Mouse (Mus musculus): Measurements from ENCODE around the gene Syt2. TPM values are rescaled to one million over a fixed set of nuclear protein-coding genes. Genes with fewer than 3 reads are reported as not detected.

Gene Syt2
- polyA plus RNA-seq, 1 experiment from 2014 or later, result 0.34 TPM

DNA sequence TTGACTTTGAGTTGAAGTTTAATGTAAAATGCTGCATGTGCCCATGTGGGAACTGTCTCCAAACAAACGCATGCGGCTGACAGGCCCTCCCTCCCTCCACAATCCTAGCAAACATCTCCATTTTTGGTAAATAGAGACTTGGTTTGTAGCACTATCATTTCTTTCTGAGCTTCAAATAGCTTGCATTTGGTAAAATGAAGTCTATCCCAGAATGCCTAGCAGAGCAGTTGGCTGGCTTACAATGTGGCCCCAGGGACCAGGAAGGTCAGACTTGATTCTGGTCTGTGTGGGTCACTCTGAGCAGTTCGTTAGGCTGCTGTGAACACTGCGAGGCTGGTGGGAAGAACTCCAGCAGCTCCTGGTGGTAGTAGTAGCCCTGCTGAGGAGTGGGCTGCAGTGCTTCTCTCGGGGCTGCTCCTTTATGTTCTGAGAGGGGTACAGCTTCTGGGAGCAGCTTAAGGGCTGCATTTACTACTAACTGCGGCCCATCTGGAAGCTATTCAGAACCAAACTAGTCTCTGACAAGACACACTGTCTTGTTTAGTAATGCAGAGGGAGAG, 128.3 kb downstream of the Syt2 start:
- Histone ChIP-seq H3K9me3 (no peaks in the 10 kb centered on the region), H3K27ac (peak overlapping the region; percentile 80), H3K27me3 (no peaks in the 10 kb centered on the region), H3K4me3 (replicated peaks) (no peak overlapping the region), H3K4me2 (no peak overlapping the region), H3K36me3 (peaks cover 19% of the 10 kb centered on the region), H3K4me1 (replicated peaks) (peaks cover 37% of the 10 kb centered on the region), H3K9ac (replicated peaks) (no peak overlapping the region)
- no peak for ATAC-seq (ENCODE audit: insufficient number of reproducible peaks, insufficient read depth, low FRiP score, low TSS enrichment, low read depth)
- WGBS, result 31% methylated on average over 6 of the region's 6 CpGs

DNA sequence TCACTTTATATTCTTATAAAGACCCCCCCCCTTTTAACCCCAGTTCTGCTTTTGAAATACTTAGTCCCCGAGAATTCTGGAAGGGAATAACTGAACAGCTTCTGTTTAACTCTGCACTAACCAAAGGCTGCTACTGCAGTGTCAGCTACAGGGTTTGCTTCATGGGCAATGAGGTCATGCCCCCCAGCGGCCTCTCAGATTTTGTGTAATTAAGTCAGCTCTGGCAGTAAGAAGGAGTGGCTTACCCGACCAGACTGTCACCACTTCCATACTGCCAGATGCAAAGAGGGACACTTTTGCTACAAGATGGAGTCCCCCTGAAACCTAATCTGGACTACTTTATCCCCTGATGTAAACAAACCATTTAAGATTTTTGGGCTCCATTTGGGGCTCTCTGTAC, 129.2 kb downstream of the Syt2 start:
- no peaks in the 10 kb centered on the region for H3K27me3 ChIP-seq
- no peaks in the 10 kb centered on the region for H3K9me3 ChIP-seq
- no peak for ATAC-seq (ENCODE audit: insufficient number of reproducible peaks, insufficient read depth, low FRiP score, low TSS enrichment, low read depth)
- H3K27ac ChIP-seq, result 0 out of 2 replicates have a peak overlapping the region, but pooled peaks have one; percentile 80
- H3K4me1 ChIP-seq (replicated peaks), result peaks cover 37% of the 10 kb centered on the region
- peaks cover 19% of the 10 kb centered on the region for H3K36me3 ChIP-seq
- 16% methylated on average over 3 of the region's 3 CpGs for WGBS
- H3K9ac ChIP-seq (replicated peaks), result no peak overlapping the region
- H3K4me3 ChIP-seq (replicated peaks), result no peak overlapping the region
- H3K4me2 ChIP-seq, result no peak overlapping the region

DNA sequence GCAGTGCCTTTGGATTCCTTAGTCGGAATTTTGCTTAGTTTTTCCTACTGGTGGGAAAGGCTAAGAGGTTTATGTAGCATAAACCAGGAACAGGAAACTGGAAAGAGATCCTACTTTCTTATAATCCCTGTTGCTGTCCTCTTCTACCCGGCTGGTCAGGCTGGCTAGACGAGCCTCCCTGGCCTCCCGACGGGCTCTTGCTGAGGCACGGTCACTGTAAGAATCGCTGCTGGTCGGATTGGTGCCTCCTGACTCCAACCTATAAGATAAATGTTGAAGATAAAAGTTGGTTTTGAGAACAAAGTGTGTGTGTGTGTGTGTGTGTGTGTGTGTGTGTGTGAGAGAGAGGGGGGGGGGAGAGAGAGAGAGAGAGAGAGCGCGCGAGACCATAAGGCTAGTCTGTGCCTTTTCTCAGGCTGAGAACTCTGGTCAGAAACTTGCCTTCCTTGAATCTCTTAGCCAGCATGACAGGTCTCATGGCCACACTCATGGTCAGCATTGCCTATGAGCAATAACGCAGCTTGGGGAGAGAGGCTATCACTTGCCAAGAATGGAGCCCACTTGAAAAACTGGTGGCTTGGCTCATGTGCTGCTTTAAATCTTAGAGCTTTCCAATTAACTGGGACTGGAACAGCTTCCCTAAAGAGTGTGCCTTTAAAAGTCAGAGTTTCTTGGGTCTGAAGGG, 130.9 kb downstream of the Syt2 start:
- Histone ChIP-seq H3K36me3 (peaks cover 11% of the 10 kb centered on the region), H3K27ac (no peak overlapping the region), H3K4me3 (replicated peaks) (no peak overlapping the region), H3K4me2 (no peak overlapping the region), H3K9ac (replicated peaks) (no peak overlapping the region), H3K4me1 (replicated peaks) (peaks cover 31% of the 10 kb centered on the region), H3K9me3 (no peaks in the 10 kb centered on the region), H3K27me3 (no peaks in the 10 kb centered on the region)
- 79% methylated on average over 12 of the region's 12 CpGs for WGBS
- no peak for ATAC-seq (ENCODE audit: insufficient number of reproducible peaks, insufficient read depth, low FRiP score, low TSS enrichment, low read depth)

DNA sequence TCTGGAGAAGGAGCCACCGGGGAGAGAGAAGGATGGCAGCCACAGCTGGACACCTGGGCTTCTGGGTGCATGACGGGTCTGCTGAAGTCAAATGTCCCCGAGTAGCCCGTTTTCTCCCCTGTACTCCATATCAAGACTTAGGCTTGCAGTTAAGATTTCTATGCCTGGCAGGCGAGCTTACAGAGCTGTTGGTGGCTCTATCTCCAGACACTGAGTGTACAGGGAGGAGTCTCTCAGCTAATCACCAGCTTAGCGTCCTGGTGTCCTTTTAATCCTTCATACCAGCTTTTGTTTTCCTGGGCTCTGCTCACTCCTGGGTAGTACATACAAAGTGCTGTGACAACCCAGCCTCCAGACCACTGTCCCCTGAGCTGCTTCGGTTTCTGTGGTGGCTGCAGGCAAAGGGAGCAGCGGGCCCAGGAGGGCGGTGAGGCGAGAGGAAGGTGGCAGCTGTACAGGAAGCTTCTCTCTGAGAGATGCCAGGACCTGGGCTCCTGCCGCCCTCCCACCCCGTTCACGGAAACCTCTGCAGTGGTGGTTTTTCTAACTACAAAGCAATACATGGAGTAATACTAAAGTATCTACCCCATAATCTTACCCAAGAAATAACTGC, 131.6 kb downstream of the Syt2 start:
- 0 out of 2 replicates have a peak, but pooled peaks cover 7% of the 10 kb centered on the region for H3K36me3 ChIP-seq
- H3K27ac ChIP-seq, result no peak overlapping the region
- H3K9me3 ChIP-seq, result no peaks in the 10 kb centered on the region
- 58% methylated on average over 13 of the region's 13 CpGs for WGBS
- ATAC-seq (ENCODE audit: insufficient number of reproducible peaks, insufficient read depth, low FRiP score, low TSS enrichment, low read depth), result no peak
- no peak overlapping the region for H3K9ac ChIP-seq (replicated peaks)
- H3K27me3 ChIP-seq, result no peaks in the 10 kb centered on the region
- H3K4me2 ChIP-seq, result no peak overlapping the region
- no peak overlapping the region for H3K4me3 ChIP-seq (replicated peaks)
- H3K4me1 ChIP-seq (replicated peaks), result peaks cover 31% of the 10 kb centered on the region

DNA sequence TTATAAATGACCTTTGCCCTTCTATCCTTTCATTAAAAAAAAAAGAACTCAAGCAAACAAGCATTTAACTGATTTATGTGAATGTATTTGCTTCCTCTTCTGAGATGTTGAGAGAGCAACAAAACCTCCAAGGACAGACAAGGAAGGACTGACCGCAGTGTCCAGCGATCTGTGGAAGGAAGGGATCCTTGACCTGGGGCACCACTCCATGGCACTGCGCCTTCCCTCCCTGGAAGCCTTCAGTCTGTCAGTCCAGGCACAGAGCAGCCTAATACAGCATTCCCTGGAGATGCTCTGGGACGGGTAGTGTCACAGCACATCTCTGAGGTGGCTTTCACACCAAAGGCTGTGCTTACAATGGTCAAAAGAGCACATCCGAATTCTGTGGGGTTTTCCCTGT, 136.3 kb downstream of the Syt2 start:
- Histone ChIP-seq H3K4me1 (replicated peaks) (peaks cover 14% of the 10 kb centered on the region), H3K4me2 (no peak overlapping the region), H3K9ac (replicated peaks) (no peak overlapping the region), H3K9me3 (no peaks in the 10 kb centered on the region), H3K4me3 (replicated peaks) (no peak overlapping the region), H3K27me3 (no peaks in the 10 kb centered on the region), H3K36me3 (no peaks in the 10 kb centered on the region), H3K27ac (no peak overlapping the region)
- ATAC-seq (ENCODE audit: insufficient number of reproducible peaks, insufficient read depth, low FRiP score, low TSS enrichment, low read depth), result no peak
- WGBS, result 90% methylated on average over 5 of the region's 5 CpGs

DNA sequence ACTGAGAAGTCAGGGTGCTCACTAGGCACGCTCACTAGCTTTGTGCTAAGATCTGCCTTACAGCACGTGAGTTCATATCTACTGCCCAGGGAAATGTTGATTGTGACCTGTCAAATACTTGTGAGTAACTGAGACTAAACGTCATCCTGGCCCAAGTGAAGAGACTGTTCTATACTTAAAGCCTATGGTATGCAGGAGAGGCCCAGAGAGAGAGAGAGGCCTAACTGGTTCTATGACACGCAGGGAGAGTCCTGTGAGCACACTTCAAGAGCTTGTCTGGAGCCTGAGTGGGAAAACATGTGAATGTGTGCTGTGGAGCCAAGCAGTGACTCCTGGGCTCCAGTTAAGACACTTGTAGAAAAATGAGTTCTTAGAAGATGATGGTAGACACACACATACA, 137.5 kb downstream of the Syt2 start:
- ATAC-seq (ENCODE audit: insufficient number of reproducible peaks, insufficient read depth, low FRiP score, low TSS enrichment, low read depth), result no peak
- H3K9me3 ChIP-seq, result no peaks in the 10 kb centered on the region
- no peak overlapping the region for H3K9ac ChIP-seq (replicated peaks)
- no peaks in the 10 kb centered on the region for H3K27me3 ChIP-seq
- H3K27ac ChIP-seq, result no peak overlapping the region
- H3K4me2 ChIP-seq, result no peak overlapping the region
- peaks cover 18% of the 10 kb centered on the region for H3K4me1 ChIP-seq (replicated peaks)
- 80% methylated on average over 4 of the region's 4 CpGs for WGBS
- no peak overlapping the region for H3K4me3 ChIP-seq (replicated peaks)
- no peaks in the 10 kb centered on the region for H3K36me3 ChIP-seq

DNA sequence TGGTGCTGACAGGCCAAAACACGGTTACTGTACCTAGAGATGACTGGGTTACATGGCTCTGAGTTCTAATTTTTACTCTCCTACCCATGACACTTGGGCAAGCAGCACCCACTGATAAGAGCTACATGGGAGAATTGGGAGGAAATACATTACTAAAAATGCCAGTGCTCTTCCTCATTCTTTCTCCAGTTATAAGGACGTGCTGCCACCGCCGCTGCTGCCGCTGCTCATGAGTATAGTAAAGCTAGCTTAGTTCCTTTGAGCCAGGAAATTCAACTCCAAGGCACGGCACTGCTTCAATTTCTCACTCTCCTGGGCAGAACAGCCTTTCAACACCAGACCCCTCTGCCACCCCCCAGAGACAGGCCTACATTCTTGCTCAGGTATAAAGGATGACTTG, 138.0 kb downstream of the Syt2 start:
- H3K27me3 ChIP-seq, result no peaks in the 10 kb centered on the region
- no peak overlapping the region for H3K27ac ChIP-seq
- H3K9ac ChIP-seq (replicated peaks), result no peak overlapping the region
- H3K36me3 ChIP-seq, result no peaks in the 10 kb centered on the region
- ATAC-seq (ENCODE audit: insufficient number of reproducible peaks, insufficient read depth, low FRiP score, low TSS enrichment, low read depth), result no peak
- H3K4me3 ChIP-seq (replicated peaks), result no peak overlapping the region
- no peak overlapping the region for H3K4me2 ChIP-seq
- no peaks in the 10 kb centered on the region for H3K9me3 ChIP-seq
- H3K4me1 ChIP-seq (replicated peaks), result peaks cover 18% of the 10 kb centered on the region
- WGBS, result 66% methylated on average over 6 of the region's 6 CpGs

DNA sequence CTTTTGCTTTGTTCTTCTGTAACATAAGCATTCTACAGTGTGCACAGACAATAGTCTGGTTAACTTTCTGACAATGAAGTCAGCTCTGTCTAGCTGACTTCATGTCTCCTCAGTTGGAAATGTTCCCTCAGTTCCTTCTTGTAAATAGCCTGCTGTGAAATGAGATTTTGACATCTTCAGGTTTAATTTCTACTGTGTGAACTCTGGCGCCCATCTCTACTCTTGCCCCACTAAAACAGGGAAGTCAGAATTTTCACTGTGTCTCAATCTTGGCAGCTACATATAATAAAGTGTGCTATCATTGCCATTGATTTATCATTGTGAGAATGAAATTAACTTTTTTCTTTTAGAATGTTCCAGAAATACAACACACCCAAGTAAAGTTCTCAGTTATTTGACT, 138.4 kb downstream of the Syt2 start:
- no peak overlapping the region for H3K9ac ChIP-seq (replicated peaks)
- H3K9me3 ChIP-seq, result no peaks in the 10 kb centered on the region
- peaks cover 18% of the 10 kb centered on the region for H3K4me1 ChIP-seq (replicated peaks)
- no peak for ATAC-seq (ENCODE audit: insufficient number of reproducible peaks, insufficient read depth, low FRiP score, low TSS enrichment, low read depth)
- H3K36me3 ChIP-seq, result no peaks in the 10 kb centered on the region
- H3K27ac ChIP-seq, result no peak overlapping the region
- H3K4me2 ChIP-seq, result no peak overlapping the region
- 91% methylated on average over 1 of the region's 1 CpGs for WGBS
- H3K4me3 ChIP-seq (replicated peaks), result no peak overlapping the region
- H3K27me3 ChIP-seq, result no peaks in the 10 kb centered on the region

DNA sequence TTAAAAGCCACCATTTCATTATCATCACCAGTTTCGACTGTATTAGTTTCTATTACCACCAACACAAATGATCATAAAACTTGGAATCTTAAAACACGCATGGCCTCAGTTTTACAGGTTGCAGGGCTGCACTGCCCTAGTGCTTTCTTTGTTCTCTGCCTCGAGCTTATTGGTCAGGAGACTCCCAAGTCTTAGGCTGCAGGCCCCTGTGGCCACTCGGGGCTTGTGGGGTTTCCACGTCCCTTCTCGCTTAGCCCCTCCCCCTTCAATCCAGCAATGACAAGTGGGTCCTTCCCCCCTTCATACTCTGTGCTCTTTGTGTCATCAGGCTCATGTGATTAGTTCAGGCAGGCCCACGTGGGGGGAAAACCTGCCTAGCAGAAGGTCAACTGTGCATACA, 141.6 kb downstream of the Syt2 start:
- H3K9ac ChIP-seq (replicated peaks), result no peak overlapping the region
- no peaks in the 10 kb centered on the region for H3K36me3 ChIP-seq
- H3K27me3 ChIP-seq, result no peaks in the 10 kb centered on the region
- ATAC-seq (ENCODE audit: insufficient number of reproducible peaks, insufficient read depth, low FRiP score, low TSS enrichment, low read depth), result peak; percentile 47; the same call in 1 of the 2 replicates
- H3K4me2 ChIP-seq, result no peak overlapping the region
- no peaks in the 10 kb centered on the region for H3K9me3 ChIP-seq
- peak overlapping the region; percentile 66; the same call in 1 of the 2 replicates for H3K27ac ChIP-seq
- H3K4me3 ChIP-seq (replicated peaks), result no peak overlapping the region
- 35% methylated on average over 7 of the region's 7 CpGs for WGBS
- H3K4me1 ChIP-seq (replicated peaks), result peaks cover 20% of the 10 kb centered on the region

DNA sequence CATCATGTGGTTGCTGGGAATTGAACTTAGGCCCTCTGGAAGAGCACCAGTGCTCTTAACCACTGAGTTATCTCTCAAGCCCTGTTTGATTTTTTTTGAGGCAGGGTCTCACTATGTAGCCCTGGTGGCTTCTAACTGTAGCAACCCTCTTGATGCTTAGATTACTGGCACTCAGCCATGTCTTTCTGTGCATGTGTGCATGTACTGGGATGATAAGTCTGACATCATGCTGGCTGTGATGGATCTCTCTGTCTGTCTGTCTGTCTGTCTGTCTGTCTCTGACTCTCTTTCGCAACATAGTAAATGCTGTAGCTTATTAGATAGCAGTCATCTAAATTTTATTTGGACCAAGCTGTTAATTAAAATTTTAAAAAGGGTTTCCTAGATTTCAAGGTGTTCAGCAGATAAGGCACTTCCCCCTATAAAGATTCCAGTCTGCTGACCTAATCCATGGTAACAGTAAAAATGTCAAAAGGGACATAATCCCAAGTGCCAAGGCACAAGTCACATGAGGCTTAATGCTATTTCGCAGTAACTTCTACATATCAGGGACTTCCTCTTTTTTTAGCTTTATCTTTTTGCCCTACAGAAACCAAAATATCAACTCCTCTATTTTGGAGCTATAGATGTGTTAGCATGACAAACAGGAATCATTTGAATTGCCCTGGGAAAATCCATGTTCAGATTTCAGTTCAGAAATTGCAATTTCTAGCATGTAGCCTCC, 144.4 kb downstream of the Syt2 start:
- no peak overlapping the region for H3K27ac ChIP-seq
- no peak for ATAC-seq (ENCODE audit: insufficient number of reproducible peaks, insufficient read depth, low FRiP score, low TSS enrichment, low read depth)
- H3K36me3 ChIP-seq, result no peaks in the 10 kb centered on the region
- no peaks in the 10 kb centered on the region for H3K9me3 ChIP-seq
- H3K4me3 ChIP-seq (replicated peaks), result no peak overlapping the region
- H3K4me2 ChIP-seq, result no peak overlapping the region
- WGBS, result 85% methylated on average over 2 of the region's 2 CpGs
- no peaks in the 10 kb centered on the region for H3K27me3 ChIP-seq
- H3K9ac ChIP-seq (replicated peaks), result no peak overlapping the region
- H3K4me1 ChIP-seq (replicated peaks), result peaks cover 15% of the 10 kb centered on the region

DNA sequence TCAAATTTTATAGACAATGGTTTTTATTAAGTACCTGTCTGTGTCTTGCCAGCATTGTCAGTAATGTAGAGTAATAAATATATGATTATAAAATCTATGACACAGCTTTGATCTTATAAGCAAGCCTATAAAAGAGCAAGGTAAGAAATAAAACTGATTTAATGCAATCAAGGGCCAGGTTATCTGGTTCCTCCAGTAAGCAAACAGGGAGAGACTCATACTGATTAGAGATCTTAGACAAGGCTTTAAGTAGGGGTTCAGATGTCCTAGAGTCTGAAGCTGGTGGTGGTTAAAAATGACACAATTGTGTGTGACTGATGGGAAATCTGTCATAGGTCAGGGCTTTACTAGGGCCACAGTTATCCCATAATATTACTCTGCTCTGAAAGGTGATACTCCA, 145.0 kb downstream of the Syt2 start:
- Histone ChIP-seq H3K9ac (replicated peaks) (no peak overlapping the region), H3K4me2 (no peak overlapping the region), H3K4me1 (replicated peaks) (peaks cover 15% of the 10 kb centered on the region), H3K27ac (no peak overlapping the region), H3K4me3 (replicated peaks) (no peak overlapping the region), H3K27me3 (no peaks in the 10 kb centered on the region), H3K36me3 (no peaks in the 10 kb centered on the region), H3K9me3 (no peaks in the 10 kb centered on the region)
- no peak for ATAC-seq (ENCODE audit: insufficient number of reproducible peaks, insufficient read depth, low FRiP score, low TSS enrichment, low read depth)
